ENCODE assay signal across 13 mouse cellular contexts in the genomic region with DNA sequence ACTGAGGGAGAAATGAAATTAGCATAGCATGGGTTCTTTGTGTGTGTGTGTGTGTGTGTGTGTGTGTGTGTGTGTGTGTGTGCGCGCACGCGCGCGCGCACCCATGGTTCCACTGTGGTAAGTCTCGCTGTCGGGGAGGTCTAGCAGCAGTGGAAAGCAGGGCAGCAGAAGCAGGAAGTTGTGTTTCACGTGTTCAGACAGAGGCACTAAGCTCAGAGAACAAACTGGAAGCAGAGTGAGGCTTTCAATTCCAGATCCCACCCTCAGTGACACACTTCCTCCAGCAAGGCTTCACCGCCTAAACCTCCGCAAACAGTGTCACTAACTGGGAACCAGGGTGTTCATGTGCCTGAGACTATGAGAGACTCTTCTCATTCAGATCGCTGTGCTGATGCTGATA. TPM values are rescaled to one million over a fixed set of nuclear protein-coding genes. Genes with fewer than 3 reads are reported as not detected.
DNase-seq lines count a peak whose midpoint lies in the region; TF ChIP-seq lines count a peak whose summit lies in the region.
"Had no signal": no experiment of that assay in that cellular context is flagged by ENCODE, and none has a peak within 500 bp of the region (broad histone marks: within the 10 kb centered on the region; RNA-seq: fewer than 3 reads in every experiment).

No protein-coding gene starts in this region.

- no peaks in the 10 kb centered on the region for H3K27me3 ChIP-seq in thymus, adult 2 months (ENCODE audit: control insufficient read depth, insufficient read depth, low read length)
- H3K27me3 ChIP-seq: limb, embryonic 13.5 days had no signal

- no peaks in the 10 kb centered on the region for H3K36me3 ChIP-seq in thymus, adult 2 months (ENCODE audit: control insufficient read depth, insufficient read depth, low read length)

- H3K27ac ChIP-seq in bone marrow macrophage, adult 2 months (ENCODE audit: insufficient read depth, low read depth, low read length) = peak overlapping the region; percentile 81
- H3K27ac ChIP-seq in thymus, adult 2 months (ENCODE audit: control insufficient read depth, insufficient read depth, low read length) = peak overlapping the region; percentile 77
- H3K27ac ChIP-seq: limb, embryonic 13.5 days had no signal

- intact Hi-C loops in left cerebral cortex, postnatal 14 days (cut with DNase I) = no loop called here
- intact Hi-C loops in left cerebral cortex, postnatal 36 days (cut with DNase I) = no loop called here

- H3K4me3 ChIP-seq in bone marrow macrophage, adult 2 months (ENCODE audit: insufficient read depth, low read length) = no peak overlapping the region
- H3K4me3 ChIP-seq in thymus, adult 2 months (ENCODE audit: control insufficient read depth, insufficient read depth, low read length) = no peak overlapping the region
- H3K4me3 ChIP-seq: limb, embryonic 13.5 days had no signal

- DNase-seq in left cerebral cortex, postnatal 14 days (ENCODE audit: low spot score in 2 of 2) = peak; percentile 23 to 51
- DNase-seq in left cerebral cortex, postnatal 36 days (ENCODE audit: low spot score in 2 of 2) = no peak
- DNase-seq in lung, postnatal 25 days (ENCODE audit: low spot score) = peak; percentile 64
- DNase-seq in thymus, adult 2 months = peak; percentile 69
- DNase-seq in cerebellum, postnatal 4 days (ENCODE audit: low spot score in 2 of 2) = no peak
- no peak for DNase-seq in Muller cell, postnatal 12 days (ENCODE audit: inconsistent ontology term)
- DNase-seq in retina, postnatal 1 day = no peak
- DNase-seq: kidney, adult 11 months had no signal

- no peak for TF ChIP-seq POLR2A in bone marrow macrophage, adult 2 months (IDR thresholded peaks at IDR 0.05; ENCODE audit: borderline replicate concordance, low read depth, low read length)
- TF ChIP-seq POLR2A in thymus, adult 2 months (IDR thresholded peaks at IDR 0.05; ENCODE audit: control insufficient read depth, extremely low read depth, insufficient read depth, low read length, poor library complexity) = no peak

- peaks cover 52% of the 10 kb centered on the region for H3K4me1 ChIP-seq in bone marrow macrophage, adult 2 months (ENCODE audit: control insufficient read depth, insufficient read depth, low read length)
- peaks cover 47% of the 10 kb centered on the region for H3K4me1 ChIP-seq in thymus, adult 2 months (replicated peaks; ENCODE audit: control insufficient read depth, insufficient read depth, low read length)

- 5% methylated on average over 13 of the region's 13 CpGs for WGBS in thymus, adult 2 months

- TF ChIP-seq CTCF in bone marrow macrophage, adult 2 months (IDR thresholded peaks at IDR 0.05; ENCODE audit: low read depth, low read length) = no peak
- no peak for TF ChIP-seq CTCF in thymus, adult 2 months (IDR thresholded peaks at IDR 0.05; ENCODE audit: borderline replicate concordance, control insufficient read depth, extremely low read depth, insufficient read depth, low read length, poor library complexity)

RNA-seq across cellular contexts. Expression of gene Timm8a2, which starts 25.0 kb away (rescaled TPM):
- under 1 TPM in 1 of 2 experiments, not detected in 1; 0.38 TPM for total RNA-seq in left cerebral cortex, postnatal 14 days (2021)
- not detected for total RNA-seq in left cerebral cortex, postnatal 36 days (2021)
- polyA plus RNA-seq in bone marrow macrophage, adult 2 months (2012; ENCODE audit: insufficient read depth, insufficient read length, missing spikeins) = not detected in 2 replicates
- 0.38 and 0.43 TPM in 2 replicates for polyA plus RNA-seq in thymus, adult 2 months (2012; rRNA removed)
- polyA plus RNA-seq: embryonic facial prominence, embryonic 11.5 days; limb, embryonic 13.5 days; neural tube, embryonic 14.5 days; stomach, embryonic 16.5 days had no signal

RNA-seq across cellular contexts. Expression of gene Gpr183, which starts 44.5 kb away (rescaled TPM):
- under 1 TPM; 0.66 to 0.91 TPM for total RNA-seq in left cerebral cortex, postnatal 14 days (2021)
- under 1 TPM; 0.72 to 0.84 TPM for total RNA-seq in left cerebral cortex, postnatal 36 days (2021)
- 33.0 and 34.1 TPM in 2 replicates for polyA plus RNA-seq in bone marrow macrophage, adult 2 months (2012; ENCODE audit: insufficient read depth, insufficient read length, missing spikeins)
- 10.1 and 10.3 TPM in 2 replicates for polyA plus RNA-seq in thymus, adult 2 months (2012; rRNA removed)

Comparison
In these comparisons a context has a peak if more than half of its experiments do, and no peak if none do; other contexts are left out.
1. DNase-seq: peak in left cerebral cortex, postnatal 14 days (2 of 2), lung, postnatal 25 days (single experiment) and thymus, adult 2 months (single experiment); none in left cerebral cortex, postnatal 36 days (0 of 2), cerebellum, postnatal 4 days (0 of 2), Muller cell, postnatal 12 days (single experiment) and retina, postnatal 1 day (single experiment).